Mouse (Mus musculus) cortical plate, adult 2 months (tissue): ENCODE data around the gene Cyp2c70. TPM values are rescaled to one million over a fixed set of nuclear protein-coding genes. Genes with fewer than 3 reads are reported as not detected.
"Not testable (repeated sequence)": the region's sequence is repeated elsewhere in the genome, so short reads cannot be mapped to it uniquely, and the experiment has no call there.

Experiments used
- H3K27ac ChIP-seq: fragments of 200-500 bp; 2 replicates; pipeline ENCODE4 v1.5.1; 2012; ENCODE audit warnings: low read length, control low read depth, inconsistent platforms; ENCODE audit not compliant: insufficient read depth
- H3K4me1 ChIP-seq: fragments of 200-500 bp; 2 replicates; pipeline ENCODE4 v1.6.1; 2011; ENCODE audit warnings: low read length; ENCODE audit not compliant: control insufficient read depth, insufficient read depth
- H3K4me3 ChIP-seq: fragments of 200-500 bp; 2 replicates; pipeline ENCODE4 v1.5.1; 2011; ENCODE audit warnings: mild to moderate bottlenecking, low read length, control low read depth; ENCODE audit not compliant: insufficient read depth
- CTCF ChIP-seq: fragments of 200-500 bp; IDR thresholded peaks from 2 replicates; pipeline ENCODE4 v1.5.1; 2011; ENCODE audit warnings: mild to moderate bottlenecking, control low read depth, low read length; ENCODE audit not compliant: insufficient read depth; ENCODE audit errors: extremely low read depth
- POLR2A ChIP-seq: fragments of 200-500 bp; IDR thresholded peaks from 2 replicates; pipeline ENCODE4 v1.6.1; 2011; ENCODE audit warnings: mild to moderate bottlenecking, low read length, control low read depth; ENCODE audit not compliant: insufficient read depth; ENCODE audit errors: extremely low read depth
- polyA plus RNA-seq: library from polyadenylated mRNA; depleted of rRNA; stranded (reverse); fragments of >200 nt; gene quantifications from 2 replicates; pipeline ENCODE4 v1.2.3, GENCODE M21; 2012; rRNA removed

Gene Cyp2c70
- polyA plus RNA-seq = not detected in 2 replicates

DNA sequence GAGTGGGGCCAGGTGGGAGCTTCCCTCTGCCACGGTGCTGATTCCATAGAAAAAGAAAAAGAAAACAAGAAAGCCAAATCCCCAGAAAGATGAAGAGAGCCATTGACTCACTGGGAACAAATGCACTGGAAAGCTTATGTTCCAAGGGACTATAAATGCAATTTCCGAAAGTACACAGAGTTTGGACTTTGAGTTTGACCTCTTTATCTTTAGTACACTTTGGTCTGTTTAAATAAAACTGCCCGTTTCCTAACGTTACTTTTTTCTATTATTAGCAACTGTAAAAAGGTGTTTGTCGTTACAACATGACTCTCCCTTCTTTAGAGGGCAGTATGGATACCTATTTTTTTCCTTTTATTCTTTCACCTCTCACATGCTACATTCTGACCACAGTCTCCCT lies at the start of gene Cyp2c70:
TSS of gene Cyp2c70 (minus strand) at position 174 of the 400 bp plus-strand sequence.
- Histone ChIP-seq H3K4me1 (no peaks in the 10 kb centered on the region), H3K4me3 (no peak within 1 kb of the TSS), H3K27ac (no peak within 1 kb of the TSS)
- TF ChIP-seq POLR2A = no peak
- TF ChIP-seq CTCF = no peak

DNA sequence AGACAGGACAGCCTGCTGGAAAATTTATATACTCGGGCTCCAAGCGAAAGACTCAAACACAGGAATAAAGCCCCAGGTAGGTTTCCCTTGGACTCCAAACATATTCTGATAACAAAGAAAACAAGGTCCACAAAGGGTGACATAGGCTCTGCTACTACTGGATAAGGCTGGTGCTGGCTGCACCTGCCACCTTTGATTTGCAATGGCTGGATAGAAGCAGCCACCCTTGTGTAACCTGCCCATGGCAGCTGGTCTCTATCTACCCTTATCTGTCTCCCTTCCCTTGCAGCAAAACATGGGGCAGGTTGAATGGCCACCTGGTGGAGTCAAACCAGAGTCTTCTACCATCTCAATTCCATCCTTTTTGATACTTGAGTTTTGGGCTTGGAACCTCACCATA lies 45.4 kb upstream of the Cyp2c70 start:
- Histone ChIP-seq H3K27ac (no peak overlapping the region), H3K4me3 (no peak overlapping the region), H3K4me1 (no peaks in the 10 kb centered on the region)
- TF ChIP-seq POLR2A (no peak), CTCF (no peak)

DNA sequence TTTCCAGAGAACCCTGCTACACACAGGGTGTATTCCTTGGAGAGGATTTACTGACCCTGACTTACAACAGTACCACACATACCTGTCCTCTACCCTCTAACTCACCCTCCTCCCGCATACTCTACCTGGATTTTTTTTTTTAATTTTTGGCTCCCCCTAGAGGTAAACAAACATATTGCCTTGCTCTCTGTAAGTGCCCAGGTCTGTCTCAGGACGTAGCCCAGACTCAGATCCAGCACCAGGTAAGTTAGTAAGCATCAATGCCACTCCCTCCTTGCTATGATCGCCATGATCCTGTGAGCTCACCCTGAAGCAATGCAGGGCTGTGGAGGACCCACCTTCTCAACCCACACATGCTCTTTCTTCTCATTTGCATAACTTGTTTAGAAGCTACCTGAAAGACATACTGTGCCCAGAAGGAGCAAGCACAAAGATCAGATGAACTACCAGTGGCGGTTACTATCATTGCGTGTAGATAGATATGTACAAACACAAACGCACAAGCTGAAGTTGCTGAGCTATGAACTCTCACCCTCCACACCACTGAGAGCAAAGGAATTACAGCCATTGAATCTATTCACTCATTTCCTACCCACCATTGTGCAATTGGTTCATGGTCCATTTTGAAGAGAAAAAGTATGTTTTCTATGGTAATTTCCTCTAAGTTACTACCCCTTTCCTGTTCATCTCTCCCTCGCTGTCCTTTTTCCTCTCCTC lies 44.9 kb upstream of the Cyp2c70 start:
- H3K27ac ChIP-seq = no peak overlapping the region
- no peak for TF ChIP-seq CTCF
- TF ChIP-seq POLR2A = no peak
- no peak overlapping the region for H3K4me3 ChIP-seq
- no peaks in the 10 kb centered on the region for H3K4me1 ChIP-seq

DNA sequence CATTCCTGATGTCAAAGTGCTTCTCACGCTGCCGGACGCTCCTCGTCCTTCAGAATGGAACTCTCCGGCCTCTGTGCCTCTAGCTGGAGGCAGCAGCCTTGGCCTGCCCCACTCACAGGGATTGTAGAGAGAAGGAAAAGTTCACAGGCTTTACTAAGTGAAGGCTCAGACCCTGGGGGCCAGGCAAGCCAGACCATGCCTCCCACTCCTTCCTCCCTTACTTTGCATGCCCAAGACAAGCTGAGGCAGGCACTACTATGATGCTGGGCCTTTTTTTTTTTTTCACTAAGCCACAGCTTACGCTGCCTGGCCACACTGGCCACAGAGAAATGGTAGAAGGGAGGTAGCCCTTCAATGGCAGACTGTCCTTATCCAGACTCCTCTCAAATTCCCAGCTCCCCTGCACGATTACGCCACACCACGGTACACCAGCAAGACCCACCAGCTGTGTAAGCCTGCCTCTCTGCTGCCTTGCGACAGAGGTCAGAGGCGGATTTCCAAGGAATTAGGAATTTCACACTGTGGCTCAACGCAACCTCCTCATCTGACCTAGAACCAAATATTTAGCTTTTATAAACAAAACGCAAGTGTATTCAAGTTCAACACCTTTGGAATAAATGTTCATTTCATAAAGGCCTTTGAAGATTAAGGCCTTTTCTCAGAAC lies 44.1 kb upstream of the Cyp2c70 start:
- Histone ChIP-seq H3K4me3 (no peak overlapping the region), H3K4me1 (no peaks in the 10 kb centered on the region), H3K27ac (no peak overlapping the region)
- TF ChIP-seq POLR2A = no peak
- TF ChIP-seq CTCF = no peak

DNA sequence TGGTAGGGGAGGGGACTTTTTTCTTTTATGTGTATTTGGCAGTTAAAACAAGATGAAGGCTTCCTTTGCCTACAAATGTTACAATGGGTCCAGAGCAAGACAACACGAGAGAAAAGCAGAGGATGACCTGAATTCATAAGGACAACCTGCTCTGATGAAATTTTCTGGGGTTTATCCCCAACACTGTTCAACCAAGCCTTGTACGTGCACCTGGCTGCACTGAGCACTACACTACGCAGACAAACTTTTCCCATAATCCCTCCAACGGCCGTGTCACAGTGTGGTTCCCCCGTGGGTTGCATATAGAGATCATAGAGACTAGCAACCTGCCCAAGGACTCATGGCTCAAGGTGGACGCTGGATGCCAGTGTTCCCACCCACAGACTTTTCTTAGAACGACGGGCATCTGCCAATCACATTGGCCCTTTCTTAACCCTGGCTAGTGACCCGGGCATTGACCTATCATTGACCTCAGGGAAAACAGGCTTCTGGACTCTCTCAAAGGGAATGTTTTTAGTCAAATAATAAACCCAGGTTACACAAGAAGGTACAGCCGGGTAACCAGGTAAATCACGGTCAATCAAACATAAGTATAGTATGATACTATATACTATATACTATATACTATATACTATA lies 39.5 kb upstream of the Cyp2c70 start:
- no peak overlapping the region for H3K4me3 ChIP-seq
- no peaks in the 10 kb centered on the region for H3K4me1 ChIP-seq
- no peak for TF ChIP-seq POLR2A
- TF ChIP-seq CTCF = no peak
- H3K27ac ChIP-seq = no peak overlapping the region

DNA sequence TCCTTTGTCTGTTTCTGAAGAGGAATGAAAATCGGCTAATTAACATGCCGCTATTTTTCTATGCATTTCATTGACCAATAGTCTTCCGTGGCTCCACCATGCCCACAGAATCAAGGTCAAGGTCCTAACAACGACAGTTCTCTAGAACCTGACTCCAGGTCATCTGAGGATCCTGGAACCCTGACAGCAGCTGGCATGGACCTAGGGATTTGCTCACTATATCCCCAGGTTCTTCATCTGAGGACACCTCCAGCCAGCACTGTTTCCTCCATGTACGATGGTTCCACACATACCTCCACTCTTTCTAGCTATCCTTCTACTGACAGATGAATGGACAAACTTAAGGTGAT lies 38.6 kb upstream of the Cyp2c70 start:
- TF ChIP-seq CTCF = no peak
- no peak for TF ChIP-seq POLR2A
- Histone ChIP-seq H3K4me3 (no peak overlapping the region), H3K4me1 (no peaks in the 10 kb centered on the region)

DNA sequence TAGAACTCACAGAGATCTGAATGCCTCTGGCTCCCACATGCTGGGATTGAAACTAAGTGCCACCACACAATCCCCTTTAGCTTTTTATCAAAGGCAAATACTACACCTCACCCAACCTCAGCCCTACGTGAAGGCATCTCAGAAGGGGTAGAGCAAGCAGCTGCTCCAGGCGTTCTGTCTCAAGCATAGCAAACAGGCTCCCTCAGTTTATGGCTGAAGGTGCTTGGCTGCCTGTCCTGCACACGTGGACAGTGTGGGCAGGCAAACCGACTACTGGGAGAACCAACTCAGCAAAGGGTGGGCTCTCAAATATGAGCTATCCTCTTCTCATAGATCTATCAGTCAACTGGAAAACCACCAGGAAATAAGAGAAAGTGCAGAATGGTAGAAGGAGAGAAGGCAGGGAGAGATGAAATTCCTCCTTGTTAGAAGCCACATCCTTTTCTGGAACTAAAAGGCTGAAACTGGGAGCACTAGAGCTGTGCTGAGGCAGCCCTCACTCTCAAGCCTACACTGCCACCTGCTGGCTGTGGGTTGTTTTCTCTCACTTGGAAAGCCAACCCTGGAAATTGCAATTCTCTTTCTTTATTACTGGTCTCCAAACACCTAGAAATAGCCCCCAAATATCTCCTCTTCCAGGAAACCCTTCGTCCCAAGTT lies 38.1 kb upstream of the Cyp2c70 start:
- Histone ChIP-seq H3K4me1 (no peaks in the 10 kb centered on the region), H3K4me3 (no peak overlapping the region), H3K27ac (no peak overlapping the region)
- TF ChIP-seq POLR2A (no peak), CTCF (peak; percentile 84)

More for the DNA sequence above, 38.6 kb upstream of the Cyp2c70 start:
- H3K27ac ChIP-seq = no peak overlapping the region

DNA sequence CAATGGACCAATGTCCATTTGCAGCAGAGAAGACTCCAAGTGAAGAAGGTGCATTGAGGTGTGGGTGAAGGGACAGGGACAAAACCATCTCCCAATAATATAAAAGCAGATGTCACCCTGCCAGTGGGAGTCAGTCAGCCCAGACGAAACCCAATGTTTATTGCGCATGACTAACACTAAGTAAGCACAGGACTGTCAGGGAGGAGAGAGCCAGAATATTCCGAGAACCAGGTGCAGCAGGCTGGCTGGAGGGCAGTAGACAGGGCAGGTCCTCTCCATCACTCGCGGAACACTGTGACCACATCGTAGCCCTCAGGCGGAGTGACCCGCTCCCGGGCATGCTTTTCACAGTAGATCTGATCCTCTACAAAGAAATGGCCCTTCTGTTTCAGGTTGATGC lies 35.2 kb upstream of the Cyp2c70 start:
- not testable (repeated sequence) for H3K4me1 ChIP-seq, H3K27ac ChIP-seq, H3K4me3 ChIP-seq

DNA sequence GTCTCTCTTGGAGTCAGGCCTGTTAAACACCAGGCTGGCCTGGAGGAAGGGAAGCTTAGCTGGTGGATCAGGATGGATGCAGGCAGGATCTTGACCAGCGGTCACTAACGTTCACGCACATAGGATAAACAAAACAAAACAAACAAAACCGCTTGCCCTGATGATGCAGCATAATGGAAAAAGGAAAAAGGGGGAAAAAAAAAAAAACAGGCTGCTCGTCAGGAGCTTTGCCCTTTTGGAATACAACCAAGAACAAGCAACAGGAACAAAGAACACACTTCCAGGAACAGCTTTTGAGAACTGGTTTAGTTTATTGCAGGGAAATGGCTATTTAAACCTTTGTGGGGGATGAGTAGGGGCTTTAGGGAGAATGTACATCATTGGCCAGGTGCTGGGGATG lies 33.7 kb upstream of the Cyp2c70 start:
- H3K4me1 ChIP-seq = no peaks in the 10 kb centered on the region
- H3K4me3 ChIP-seq = no peak overlapping the region
- H3K27ac ChIP-seq = no peak overlapping the region
- TF ChIP-seq CTCF (no peak), POLR2A (no peak)

DNA sequence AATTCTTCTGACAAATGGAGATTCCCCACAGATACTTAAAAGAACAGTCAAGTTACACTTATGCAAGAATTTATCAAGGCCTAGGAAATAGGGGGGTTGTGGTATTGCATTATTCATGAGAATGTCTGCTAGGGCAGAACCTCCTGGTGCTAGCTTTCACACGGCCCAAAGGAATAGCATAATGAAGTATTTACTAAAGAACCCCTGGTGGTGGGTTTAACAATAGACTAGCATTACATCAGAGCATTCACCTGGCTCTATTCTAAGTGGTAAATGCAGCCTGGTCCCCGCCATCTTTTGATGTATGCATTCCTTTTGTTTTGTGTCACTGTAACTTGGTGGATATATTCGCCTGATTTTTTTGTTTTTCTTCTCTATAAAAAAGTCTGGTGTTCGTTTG lies 15.8 kb upstream of the Cyp2c70 start:
- not testable (repeated sequence) for H3K4me3 ChIP-seq, H3K27ac ChIP-seq, H3K4me1 ChIP-seq
